Mouse (Mus musculus) kidney, postnatal 4 days (tissue): Measurements from ENCODE around the gene Otogl.

Experiments
- DNase-seq, 2 experiments: peaks; one replicate each; pipeline ENCODE4 v3.0.0; 2021; ENCODE audit warnings: mixed read lengths in 2 of 2

Gene Otogl

GRCm38 (mm10) chr10:107905274-107906034, 6.5 kb downstream of the Otogl start:
- no peak for DNase-seq

GRCm38 (mm10) chr10:107901958-107902357, 10.0 kb downstream of the Otogl start:
- no peak for DNase-seq

GRCm38 (mm10) chr10:107901204-107901879, 10.6 kb downstream of the Otogl start:
- DNase-seq = no peak

- DNase-seq = no peak
These were observed 12.0 kb downstream of the Otogl start for GRCm38 (mm10) chr10:107899946-107900345.

- no peak for DNase-seq
These were observed 15.8 kb downstream of the Otogl start for GRCm38 (mm10) chr10:107896158-107896557.

- no peak for DNase-seq
These were observed 17.0 kb downstream of the Otogl start for GRCm38 (mm10) chr10:107894663-107895581.

- DNase-seq = no peak
These were observed 21.5 kb downstream of the Otogl start for GRCm38 (mm10) chr10:107890400-107890799.

- DNase-seq = no peak
These were observed 39.4 kb downstream of the Otogl start for GRCm38 (mm10) chr10:107872542-107872941.

- no peak for DNase-seq
These were observed 39.8 kb downstream of the Otogl start for GRCm38 (mm10) chr10:107872109-107872508.

GRCm38 (mm10) chr10:107870540-107870939, 41.4 kb downstream of the Otogl start:
- no peak for DNase-seq

GRCm38 (mm10) chr10:107868904-107869303, 43.0 kb downstream of the Otogl start:
- no peak for DNase-seq

GRCm38 (mm10) chr10:107867414-107867813, 44.5 kb downstream of the Otogl start:
- DNase-seq = no peak

GRCm38 (mm10) chr10:107860235-107860917, 51.6 kb downstream of the Otogl start:
- no peak for DNase-seq

- no peak for DNase-seq
These were observed 52.7 kb downstream of the Otogl start for GRCm38 (mm10) chr10:107859220-107859619.

GRCm38 (mm10) chr10:107858684-107859083, 53.2 kb downstream of the Otogl start:
- DNase-seq = peak; percentile 20 to 40

- DNase-seq = no peak
These were observed 67.0 kb downstream of the Otogl start for GRCm38 (mm10) chr10:107844906-107845305.

GRCm38 (mm10) chr10:107834452-107835239, 77.3 kb downstream of the Otogl start:
- no peak for DNase-seq

GRCm38 (mm10) chr10:107829151-107829550, 82.8 kb downstream of the Otogl start:
- DNase-seq = no peak

GRCm38 (mm10) chr10:107813814-107814483, 98.0 kb downstream of the Otogl start:
- no peak for DNase-seq

GRCm38 (mm10) chr10:107810649-107811398, 101.1 kb downstream of the Otogl start:
- DNase-seq = no peak
